Mouse (Mus musculus): Measurements from ENCODE around the gene Arhgap1.

- TF ChIP-seq CTCF (IDR thresholded peaks at IDR 0.05; ENCODE audit: control insufficient read depth, insufficient read depth, insufficient replicate concordance, low read depth, low read length) (no peak), POLR2A (IDR thresholded peaks at IDR 0.05; ENCODE audit: control insufficient read depth, low read depth, low read length) (no peak)
Observed at GRCm38 (mm10) chr2:91706456-91706855, 56.8 kb downstream of the Arhgap1 start.
